ENCODE assay signal across 22 mouse cellular contexts in the genomic region with DNA sequence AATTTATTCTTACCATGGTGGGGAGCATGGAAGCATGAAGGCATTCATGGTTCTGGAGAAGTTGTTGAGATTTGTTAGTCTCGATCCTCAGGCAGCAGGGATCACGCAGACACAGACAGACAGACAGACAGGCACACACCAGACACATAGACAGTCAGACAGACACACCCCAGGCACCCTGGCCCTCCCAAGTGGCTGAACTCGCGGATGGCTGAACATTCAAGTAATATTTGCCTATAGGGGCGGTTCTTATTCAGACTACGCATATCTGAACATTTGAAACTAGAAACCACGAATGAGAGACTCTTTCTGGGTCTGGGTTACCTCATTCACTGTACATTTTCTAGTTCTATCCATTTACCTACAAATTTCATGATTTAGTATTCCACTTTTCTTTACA.
"Had no signal": no experiment of that assay in that cellular context is flagged by ENCODE, and none has a peak within 500 bp of the region (broad histone marks: within the 10 kb centered on the region; RNA-seq: fewer than 3 reads in every experiment).

No protein-coding gene starts in this region.

- H3K4me2 ChIP-seq: heart, embryonic 12.5 days; hindbrain, embryonic 12.5 days; hindbrain, embryonic 14.5 days; intestine, embryonic 15.5 days; limb, embryonic 13.5 days; limb, embryonic 15.5 days had no signal

- H3K27ac ChIP-seq: gastrocnemius, adult 2 months; heart, embryonic 10.5 days; hindbrain, embryonic 10.5 days; hindbrain, embryonic 12.5 days; hindbrain, embryonic 14.5 days; intestine, embryonic 15.5 days; layer of hippocampus, adult 2 months; limb, embryonic 13.5 days; limb, embryonic 15.5 days had no signal

- DNase-seq: gastrocnemius, adult 2 months; gastrocnemius, postnatal 10 days; gastrocnemius, postnatal 25 days; heart, adult 18-20 months; heart, postnatal 10 days; heart, postnatal 4 days; kidney, adult 18-20 months; kidney, adult 8-10 months; kidney, postnatal 10 days; kidney, postnatal 25 days; kidney, postnatal 4 days; layer of hippocampus, postnatal 36 days; left cerebral cortex, postnatal 4 days had no signal

- H3K9ac ChIP-seq: heart, embryonic 12.5 days; hindbrain, embryonic 12.5 days; hindbrain, embryonic 14.5 days; intestine, embryonic 15.5 days; limb, embryonic 13.5 days; limb, embryonic 15.5 days had no signal

- H3K27me3 ChIP-seq: heart, embryonic 12.5 days; hindbrain, embryonic 12.5 days; intestine, embryonic 15.5 days; limb, embryonic 13.5 days; limb, embryonic 15.5 days had no signal

- H3K4me1 ChIP-seq: heart, embryonic 10.5 days; heart, embryonic 12.5 days; hindbrain, embryonic 10.5 days; hindbrain, embryonic 12.5 days; intestine, embryonic 15.5 days; limb, embryonic 13.5 days; limb, embryonic 15.5 days had no signal

- H3K36me3 ChIP-seq: hindbrain, embryonic 12.5 days; intestine, embryonic 15.5 days; limb, embryonic 15.5 days had no signal

- H3K4me3 ChIP-seq: gastrocnemius, adult 2 months; heart, embryonic 10.5 days; heart, embryonic 12.5 days; hindbrain, embryonic 10.5 days; hindbrain, embryonic 12.5 days; intestine, embryonic 15.5 days; layer of hippocampus, adult 2 months; limb, embryonic 13.5 days; limb, embryonic 15.5 days had no signal

- H3K9me3 ChIP-seq: heart, embryonic 10.5 days; heart, embryonic 12.5 days; hindbrain, embryonic 10.5 days; hindbrain, embryonic 12.5 days; intestine, embryonic 15.5 days; limb, embryonic 13.5 days; limb, embryonic 15.5 days had no signal
